Mouse (Mus musculus): ENCODE results near the gene Aqr.

Aqr gene

GRCm38 (mm10) chr2:114066226-114066625, 120.6 kb downstream of the Aqr start:
- DNase-seq (ENCODE audit: extremely low spot score, low spot score): no peak

GRCm38 (mm10) chr2:114064004-114064403, 122.8 kb downstream of the Aqr start:
- DNase-seq (ENCODE audit: extremely low spot score, low spot score): no peak

GRCm38 (mm10) chr2:114060071-114060591, 126.7 kb downstream of the Aqr start:
- DNase-seq (ENCODE audit: extremely low spot score, low spot score): no peak

GRCm38 (mm10) chr2:114059608-114060007, 127.2 kb downstream of the Aqr start:
- DNase-seq (ENCODE audit: extremely low spot score, low spot score): no peak

- DNase-seq (ENCODE audit: extremely low spot score, low spot score): no peak
Measured at GRCm38 (mm10) chr2:114058226-114058796, 128.5 kb downstream of the Aqr start.

GRCm38 (mm10) chr2:114057303-114057853, 129.4 kb downstream of the Aqr start:
- DNase-seq (ENCODE audit: extremely low spot score, low spot score): no peak

- no peak for DNase-seq (ENCODE audit: extremely low spot score, low spot score)
Measured at GRCm38 (mm10) chr2:114054129-114054528, 132.7 kb downstream of the Aqr start.

GRCm38 (mm10) chr2:114052696-114053598, 133.9 kb downstream of the Aqr start, which contains the start of gene Actc1:
Gene Actc1 (minus strand): TSS chr2:114053548.
- no peak for DNase-seq (ENCODE audit: extremely low spot score, low spot score)

- no peak for DNase-seq (ENCODE audit: extremely low spot score, low spot score)
Measured at GRCm38 (mm10) chr2:114051871-114052241, 135.0 kb downstream of the Aqr start.

Data from neural tube, embryonic 10.5 days (tissue).